Mouse (Mus musculus) erythroblast, embryonic 14.5 days (primary cell): Measurements from ENCODE around the gene Doc2a.

Source experiments
- GATA1 ChIP-seq: IDR thresholded peaks from 2 replicates; pipeline ENCODE4 v1.6.1; 2012; ENCODE audit warnings: low read length, inconsistent platforms, mixed read lengths
- TAL1 ChIP-seq: IDR thresholded peaks from 3 replicates; pipeline ENCODE4 v1.6.1; 2012; ENCODE audit warnings: low read length, inconsistent platforms, mixed read lengths

GRCm38 (mm10) chr7:126855641-126856040, 8.4 kb downstream of the Doc2a start:
- TF ChIP-seq TAL1 (no peak), GATA1 (no peak)
